Mouse (Mus musculus): ENCODE data around the gene Rpl36. TPM values are rescaled to one million over a fixed set of nuclear protein-coding genes. Genes with fewer than 3 reads are reported as not detected.

The Rpl36 gene
- over 10,000 TPM in 1 of 2 experiments, 1,000 to 10,000 TPM in 1; 5,896 to 10,257 TPM for polyA plus RNA-seq (2012; fragmentation: generic; extraction: Trizol)

DNA sequence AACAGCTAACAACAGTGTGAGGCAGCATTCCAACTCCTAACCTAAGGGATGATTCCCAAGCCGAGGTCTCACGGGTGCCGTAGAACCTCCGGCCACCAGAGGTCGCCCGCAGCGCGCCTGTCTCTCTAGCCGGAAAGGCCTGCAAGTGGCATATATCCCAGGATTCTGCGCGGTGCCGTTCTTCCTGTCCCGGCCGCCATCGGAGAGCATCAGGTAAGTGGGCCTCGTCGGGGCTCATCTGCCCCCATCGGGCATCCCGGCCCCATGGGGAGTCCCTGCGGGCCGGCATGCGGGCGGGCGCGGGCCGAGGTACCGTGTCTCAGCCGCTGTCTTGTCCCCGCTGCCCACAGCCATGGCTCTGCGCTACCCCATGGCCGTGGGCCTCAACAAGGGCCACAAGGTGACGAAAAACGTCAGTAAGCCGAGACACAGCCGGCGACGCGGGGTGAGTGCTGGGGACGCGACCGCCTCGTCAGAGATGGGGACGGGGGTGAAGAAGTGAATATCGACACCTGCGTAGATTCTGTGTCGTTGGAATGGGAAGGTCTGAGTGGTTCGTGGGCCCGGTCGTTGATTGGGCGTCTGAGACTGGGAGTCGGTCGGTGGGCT lies at the start of gene Rpl36:
Gene Rpl36 (plus strand): TSS at position 181 of the 609 bp plus-strand sequence.

DNA sequence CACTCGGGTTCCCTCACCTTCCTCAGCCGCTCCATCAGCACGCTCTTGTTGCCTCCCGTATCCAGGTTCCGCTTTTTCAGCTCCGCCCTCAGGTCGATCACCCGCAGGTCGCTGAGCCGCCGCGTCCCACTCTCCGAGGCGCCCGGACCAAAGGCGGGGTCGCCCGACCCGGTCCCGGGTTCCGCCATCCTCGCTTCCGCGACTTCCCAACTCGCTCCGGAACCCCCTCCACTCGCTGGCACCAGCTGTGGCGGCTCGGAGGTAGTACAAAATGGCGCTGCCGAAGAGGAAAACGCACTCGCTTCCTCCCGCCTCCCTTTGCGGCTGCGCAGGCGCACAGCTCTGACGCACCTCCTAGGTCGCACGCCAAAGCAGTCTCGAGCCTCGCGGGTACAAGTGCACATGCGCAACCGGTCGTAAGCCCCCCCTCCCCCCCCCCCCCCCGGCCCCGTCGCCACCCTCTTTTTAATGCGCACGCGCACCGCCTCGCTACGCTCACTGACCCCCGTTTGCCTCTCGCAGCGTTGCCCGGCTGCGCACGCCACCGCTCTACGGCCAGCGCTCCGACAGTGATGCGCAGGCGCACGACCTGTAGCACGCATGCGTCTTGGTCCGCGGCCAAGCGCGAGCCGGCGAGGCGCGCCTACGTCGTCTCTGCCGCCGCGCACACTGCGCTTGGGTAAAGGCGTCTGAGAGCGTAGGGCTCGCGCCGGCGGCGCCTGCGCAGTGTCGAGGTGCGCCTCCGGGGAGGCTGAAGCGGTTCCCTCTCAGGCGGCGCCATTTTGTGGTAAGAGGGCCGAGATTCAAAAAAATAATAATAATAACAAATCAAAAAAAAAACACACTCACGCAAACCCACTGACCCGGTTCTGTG lies 28.7 kb upstream of the Rpl36 start, which contains the start of the genes Safb2 and Safb:
Gene Safb2 (minus strand): TSS at position 329 of the 874 bp plus-strand sequence.
Gene Safb (plus strand): TSS at position 569 of the 874 bp plus-strand sequence.

DNA sequence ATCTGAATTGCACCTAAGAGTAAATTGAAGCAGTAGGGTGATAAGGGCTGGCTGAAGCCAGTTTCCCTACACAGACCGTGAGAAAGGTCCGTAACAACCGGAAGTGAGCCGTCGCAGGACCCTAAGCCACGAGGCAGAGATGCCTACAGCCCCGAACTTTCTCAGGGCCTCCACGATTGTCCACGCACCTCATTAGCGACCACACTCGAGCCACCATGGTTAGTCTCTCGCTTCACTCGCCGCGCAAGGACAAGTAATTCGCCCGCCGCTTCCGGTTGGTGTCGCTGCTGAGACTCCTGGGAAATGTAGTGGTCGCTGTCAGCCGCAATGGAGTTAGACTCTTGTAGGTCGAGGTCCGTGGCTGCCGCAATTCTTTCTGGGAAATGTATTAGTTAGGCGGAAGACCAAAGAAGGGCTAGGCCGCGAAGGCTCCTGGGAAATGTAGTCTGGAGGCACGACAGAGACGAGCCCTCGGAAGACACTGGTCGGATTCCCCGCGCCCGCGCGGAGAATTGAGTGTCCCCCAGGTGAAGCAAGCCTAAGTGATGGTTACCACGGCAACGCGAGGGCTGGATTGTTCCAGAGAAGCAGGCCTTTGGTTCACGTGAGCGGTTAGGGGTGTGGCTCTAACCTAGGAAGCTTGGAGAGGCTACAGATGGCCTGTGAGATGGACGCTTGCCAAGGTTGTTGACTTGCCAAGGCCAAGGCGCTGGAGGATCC lies 3.6 kb upstream of the Rpl36 start, which contains the start of gene 2410015M20Rik:
Gene 2410015M20Rik (minus strand): TSS at position 320 of the 720 bp plus-strand sequence.

DNA sequence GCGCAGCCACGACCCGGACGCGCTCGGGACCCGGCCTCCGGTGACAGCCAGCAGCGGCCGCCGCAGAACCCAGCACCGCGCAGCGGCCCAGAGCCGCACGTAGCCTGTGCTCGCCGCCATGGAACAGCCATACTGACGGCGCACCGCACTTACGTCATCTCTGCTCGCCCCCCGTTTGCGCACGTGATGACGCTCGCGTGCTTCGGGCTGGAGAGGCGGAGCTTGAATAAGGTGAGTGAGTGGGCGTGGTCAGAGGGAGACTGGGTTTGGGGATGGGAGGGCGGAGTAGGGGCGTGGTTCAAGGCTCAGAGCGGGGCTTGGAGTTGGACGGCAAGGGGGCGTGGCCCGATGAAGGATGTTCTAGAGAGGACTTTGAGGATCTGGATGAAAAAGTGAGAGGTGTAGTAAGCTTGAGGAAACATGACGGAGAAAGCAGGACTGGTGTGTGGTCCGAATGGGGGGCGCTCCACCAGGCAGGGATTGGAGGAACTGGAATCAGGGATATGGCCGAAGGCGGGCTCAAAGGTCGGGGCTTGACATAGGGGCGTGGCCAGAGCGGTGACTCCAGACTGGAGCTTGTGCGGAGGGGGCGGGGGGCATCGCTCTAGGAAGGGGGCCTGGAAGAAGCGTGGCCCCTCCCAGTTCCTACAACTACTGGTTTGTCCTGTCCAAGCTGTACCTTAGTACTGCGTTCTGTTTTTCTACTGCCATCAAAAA lies 13.7 kb downstream of the Rpl36 start, which contains the start of gene Lonp1:
Gene Lonp1 (minus strand): TSS at position 134 of the 717 bp plus-strand sequence.

DNA sequence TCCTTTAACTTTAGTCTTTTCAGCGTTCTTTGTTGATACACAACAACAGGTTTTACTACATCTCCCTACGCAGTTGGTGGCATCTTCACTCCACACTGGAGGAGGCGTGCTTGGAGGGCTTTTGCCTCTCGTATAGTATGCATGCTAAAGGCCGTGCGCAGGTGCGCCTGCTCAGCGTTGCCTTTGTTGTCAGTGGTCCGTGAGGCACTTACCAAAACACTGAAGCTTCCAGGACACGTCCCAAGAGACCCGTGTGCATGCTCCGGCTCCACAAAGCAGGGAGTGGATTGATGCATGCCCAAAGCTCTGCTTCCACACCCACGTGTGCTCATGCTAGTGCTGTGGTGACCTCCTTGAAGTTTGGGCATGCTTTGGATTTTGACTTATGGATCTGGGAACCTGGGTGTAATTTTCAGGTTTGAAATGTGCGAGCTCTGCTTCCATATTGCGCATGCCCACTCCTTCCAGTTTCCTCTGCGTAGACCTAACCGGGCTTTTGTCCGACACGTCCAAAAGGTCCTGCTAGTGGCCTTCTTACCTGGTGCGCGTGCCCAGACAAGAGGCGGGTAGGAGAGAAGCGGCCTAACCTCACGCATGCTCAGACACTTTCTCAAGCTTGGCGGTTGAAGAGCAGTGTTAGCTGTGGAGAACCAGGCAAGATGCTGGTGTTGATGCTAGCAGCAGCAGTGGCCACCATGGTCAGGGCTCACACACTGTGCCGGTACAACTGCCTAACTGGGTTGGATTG lies 14.5 kb downstream of the Rpl36 start, which contains the start of gene Catsperd:
Gene Catsperd (plus strand): TSS at position 614 of the 748 bp plus-strand sequence.

Other genes with a start within 250 kb of the Rpl36 start
- gene Ptprs, start 136.9 kb upstream of the Rpl36 start, polyA plus RNA-seq (2012; fragmentation: generic; extraction: Trizol), result 100 to 1,000 TPM in 1 of 2 experiments, 10 to 100 TPM in 1; 15.1 to 186 TPM
- not detected for gene Znrf4, start 101.0 kb upstream of the Rpl36 start, polyA plus RNA-seq (2012; fragmentation: generic; extraction: Trizol)
- 1 to 10 TPM in 1 of 2 experiments, under 1 TPM in 1; 0.05 to 1.4 TPM for gene Gm20219, start 59.0 kb upstream of the Rpl36 start, polyA plus RNA-seq (2012; fragmentation: generic; extraction: Trizol)
- gene Safb2, start 28.8 kb upstream of the Rpl36 start, polyA plus RNA-seq (2012; fragmentation: generic; extraction: Trizol), result 10 to 100 TPM; 19.9 to 50.5 TPM
- gene Safb, start 28.6 kb upstream of the Rpl36 start, polyA plus RNA-seq (2012; fragmentation: generic; extraction: Trizol), result 100 to 1,000 TPM in 1 of 2 experiments, 10 to 100 TPM in 1; 24.2 to 103 TPM
- gene 2410015M20Rik, start 3.6 kb upstream of the Rpl36 start, polyA plus RNA-seq (2012; fragmentation: generic; extraction: Trizol), result 100 to 1,000 TPM; 433 to 445 TPM
- gene Lonp1, start 13.5 kb downstream of the Rpl36 start, polyA plus RNA-seq (2012; fragmentation: generic; extraction: Trizol), result 10 to 100 TPM; 52.4 to 73.9 TPM
- gene Catsperd, start 14.7 kb downstream of the Rpl36 start, polyA plus RNA-seq (2012; fragmentation: generic; extraction: Trizol), result under 1 TPM; 0.02 to 0.30 TPM
- gene Ranbp3, start 59.9 kb downstream of the Rpl36 start, polyA plus RNA-seq (2012; fragmentation: generic; extraction: Trizol), result 10 to 100 TPM; 71.2 to 89.9 TPM
- 100 to 1,000 TPM; 608 to 937 TPM for gene Ndufa11, start 104.4 kb downstream of the Rpl36 start, polyA plus RNA-seq (2012; fragmentation: generic; extraction: Trizol)
- 10 to 100 TPM; 16.3 to 42.8 TPM for gene Vmac, start 104.6 kb downstream of the Rpl36 start, polyA plus RNA-seq (2012; fragmentation: generic; extraction: Trizol)
- 1 to 10 TPM; 3.2 to 3.9 TPM for gene Nrtn, start 144.1 kb downstream of the Rpl36 start, polyA plus RNA-seq (2012; fragmentation: generic; extraction: Trizol)
- gene Dus3l, start 151.3 kb downstream of the Rpl36 start, polyA plus RNA-seq (2012; fragmentation: generic; extraction: Trizol), result 10 to 100 TPM; 32.1 to 51.8 TPM
- 1 to 10 TPM in 1 of 2 experiments, under 1 TPM in 1; 0.21 to 1.4 TPM for gene Prr22, start 156.8 kb downstream of the Rpl36 start, polyA plus RNA-seq (2012; fragmentation: generic; extraction: Trizol)
- gene Rfx2, start 217.6 kb downstream of the Rpl36 start, polyA plus RNA-seq (2012; fragmentation: generic; extraction: Trizol), result 1 to 10 TPM; 2.5 to 5.7 TPM